Mouse (Mus musculus): ENCODE results near the gene Notch1.

Gene Notch1

DNA sequence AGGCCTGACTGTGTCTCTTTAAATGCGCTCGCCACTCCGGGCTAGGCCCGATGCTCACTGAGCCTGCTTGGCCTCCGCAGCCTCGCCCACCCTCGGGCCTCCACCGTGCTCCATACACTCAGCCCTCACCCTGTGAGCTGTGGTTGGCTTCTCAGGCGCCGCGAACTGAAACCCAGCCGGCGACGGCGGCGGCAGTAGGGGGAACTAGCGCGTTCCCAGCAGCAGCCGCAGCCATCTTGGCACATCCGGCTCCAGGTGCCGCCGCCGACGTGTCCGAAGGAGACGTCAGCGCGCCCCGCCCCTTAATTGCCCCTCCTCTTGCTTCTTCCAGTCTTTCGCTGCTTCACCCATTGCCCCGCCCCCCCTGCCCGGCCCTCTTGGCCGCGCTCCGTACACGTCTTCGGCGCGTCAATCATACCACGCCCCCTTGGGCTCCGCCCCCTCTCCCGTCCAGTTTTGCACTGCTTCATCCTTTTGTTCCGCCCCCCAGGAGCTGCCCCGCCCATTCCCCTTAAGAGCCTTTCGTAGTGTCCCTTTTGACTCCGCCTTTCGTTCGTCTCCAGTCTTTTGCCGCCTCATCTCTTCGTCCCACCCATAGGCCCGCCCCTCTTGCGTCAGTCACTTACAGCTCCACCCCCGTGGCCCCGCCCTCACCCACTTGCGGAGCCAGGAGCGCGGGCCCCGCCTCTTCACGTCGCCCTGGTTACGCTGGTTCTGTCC, 71.4 kb downstream of the Notch1 start, which contains the start of gene Sec16a:
Gene Sec16a (minus strand): TSS at position 271 of the 720 bp plus-strand sequence.
- DNase-seq (ENCODE audit: low read depth), result peak; percentile 100

DNA sequence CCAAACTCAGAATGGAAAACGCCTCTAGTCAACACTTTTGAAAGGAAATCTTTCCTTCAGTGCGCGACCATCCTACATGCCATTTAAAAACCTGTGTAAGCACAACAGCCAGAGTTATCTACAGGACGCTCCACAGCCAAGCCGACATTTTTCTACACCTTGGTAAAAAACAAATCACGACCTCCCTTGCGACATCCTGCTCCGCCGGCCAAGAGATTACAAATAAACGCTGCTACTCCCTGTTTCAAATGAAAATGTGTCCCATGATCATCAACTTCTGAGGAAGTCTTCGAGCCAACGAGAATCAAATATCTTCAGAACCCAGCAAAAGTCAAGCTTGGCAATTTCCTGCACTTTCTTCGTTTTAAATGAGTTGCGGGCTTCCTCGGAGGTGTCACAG, 72.1 kb downstream of the Notch1 start:
- peak; percentile 44 for DNase-seq (ENCODE audit: low read depth)

DNA sequence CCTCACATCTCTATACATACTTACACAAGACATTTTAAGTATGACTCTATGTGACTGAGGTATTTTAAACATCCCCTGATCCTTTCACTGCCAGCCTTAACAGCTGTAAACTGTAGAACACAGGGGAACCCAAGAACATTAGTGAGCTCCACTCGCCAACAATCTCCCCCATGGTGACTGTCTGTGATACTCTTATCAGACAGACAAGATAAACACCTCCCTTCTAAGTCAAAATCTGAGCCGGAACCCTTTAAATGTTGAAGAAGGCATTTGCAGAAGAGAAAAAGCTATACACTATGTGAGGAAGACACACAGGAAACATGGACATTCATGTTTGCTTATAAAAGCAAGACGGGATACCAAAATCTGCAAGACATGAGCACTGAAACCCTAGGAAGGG, 72.6 kb downstream of the Notch1 start:
- no peak for DNase-seq (ENCODE audit: low read depth)

DNA sequence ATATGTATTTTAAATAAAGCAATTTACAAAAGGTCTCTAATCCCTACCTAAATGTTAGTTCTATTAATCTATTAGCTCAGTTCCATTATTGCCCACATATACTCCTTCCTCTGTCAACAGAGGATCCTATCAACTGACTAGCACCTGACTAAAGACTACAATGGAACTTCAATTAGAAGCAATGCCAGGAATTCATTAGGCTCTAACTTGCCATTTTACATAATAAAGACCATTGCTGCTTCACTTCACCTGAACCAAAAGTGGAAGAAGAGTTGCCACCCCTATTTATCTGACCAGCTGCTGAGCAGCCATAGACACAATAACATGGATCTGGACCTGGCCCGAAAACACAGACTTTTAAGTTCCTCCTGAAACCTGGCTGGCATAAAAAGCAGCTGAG, 73.6 kb downstream of the Notch1 start:
- DNase-seq (ENCODE audit: low read depth), result no peak

DNA sequence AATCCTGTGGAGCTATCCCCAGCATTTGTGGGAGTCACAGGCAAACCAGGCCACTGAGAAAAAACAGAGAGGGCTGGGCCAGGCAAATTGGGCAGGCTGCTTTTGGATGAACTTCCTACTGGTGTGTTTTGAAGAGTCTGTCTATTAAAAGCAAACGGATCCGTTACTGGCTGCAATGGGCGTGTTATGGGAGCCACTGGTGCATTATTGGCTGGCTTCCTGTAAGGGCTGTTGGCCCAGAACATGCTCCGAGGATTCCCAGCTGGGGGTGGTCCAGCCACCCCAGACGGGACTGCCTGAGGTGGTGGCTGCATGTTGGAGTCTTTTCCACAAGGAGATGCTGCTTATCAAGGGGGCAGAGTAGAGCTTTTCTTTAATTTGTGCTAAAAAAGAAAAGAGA, 74.8 kb downstream of the Notch1 start:
- no peak for DNase-seq (ENCODE audit: low read depth)

DNA sequence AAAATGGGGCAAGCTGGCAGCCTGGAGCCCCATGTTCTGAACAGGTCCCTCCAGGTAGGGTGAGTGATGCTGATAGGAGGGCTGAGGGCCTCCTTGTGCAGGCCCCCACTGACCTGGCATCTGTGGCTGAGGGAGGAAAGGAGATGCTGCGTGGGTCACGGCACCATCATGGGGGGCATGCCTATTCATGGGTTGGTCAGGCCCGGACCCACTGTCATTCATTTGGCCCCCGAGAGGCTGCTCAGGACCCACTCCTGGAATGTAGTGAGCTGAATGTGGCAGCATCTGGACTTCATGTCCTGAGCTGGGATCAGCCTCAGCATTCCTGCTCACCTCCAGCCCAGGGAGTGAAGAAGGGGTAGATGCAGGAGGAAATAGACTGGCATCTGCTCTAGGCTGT, 75.2 kb downstream of the Notch1 start:
- no peak for DNase-seq (ENCODE audit: low read depth)

DNA sequence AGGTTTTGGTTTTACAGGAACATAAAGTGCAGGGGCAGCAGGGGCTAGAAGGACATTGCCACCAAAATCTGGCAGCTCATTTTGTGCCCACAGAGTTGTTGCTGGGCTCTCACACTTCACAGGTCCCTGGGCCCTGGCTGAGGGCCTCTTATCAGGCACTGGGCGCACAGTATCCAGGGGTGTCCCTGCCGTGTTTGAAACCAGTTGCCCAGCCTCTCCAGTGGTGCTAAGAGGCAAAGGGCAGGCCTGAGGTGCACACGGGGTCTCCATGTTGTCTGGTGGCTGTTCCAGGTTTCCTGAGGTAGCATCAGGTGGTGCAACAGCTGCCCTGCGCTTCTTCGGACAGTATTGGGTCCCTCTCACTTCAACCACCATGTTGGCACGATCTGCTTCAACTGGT, 76.8 kb downstream of the Notch1 start:
- DNase-seq (ENCODE audit: low read depth), result no peak

DNA sequence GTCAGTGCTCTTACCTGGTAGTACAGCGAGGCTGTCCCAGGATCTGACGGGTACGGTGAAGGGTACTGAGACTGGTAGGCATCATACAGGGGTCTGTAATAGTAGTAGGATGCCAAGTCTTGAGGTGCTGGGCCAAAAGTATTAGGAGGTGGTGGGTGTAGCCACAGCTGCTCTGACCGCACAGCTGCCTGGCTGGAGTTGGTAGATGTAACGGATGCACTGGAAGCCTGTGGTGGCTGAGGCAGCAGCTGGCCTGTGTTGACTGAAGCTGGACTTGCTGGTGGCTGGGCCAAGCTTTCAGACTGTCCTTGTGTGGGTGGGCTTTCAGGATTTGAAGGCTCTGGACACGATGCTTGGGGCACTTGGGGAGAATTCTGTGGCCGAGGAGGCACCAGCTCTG, 78.1 kb downstream of the Notch1 start:
- no peak for DNase-seq (ENCODE audit: low read depth)

DNA sequence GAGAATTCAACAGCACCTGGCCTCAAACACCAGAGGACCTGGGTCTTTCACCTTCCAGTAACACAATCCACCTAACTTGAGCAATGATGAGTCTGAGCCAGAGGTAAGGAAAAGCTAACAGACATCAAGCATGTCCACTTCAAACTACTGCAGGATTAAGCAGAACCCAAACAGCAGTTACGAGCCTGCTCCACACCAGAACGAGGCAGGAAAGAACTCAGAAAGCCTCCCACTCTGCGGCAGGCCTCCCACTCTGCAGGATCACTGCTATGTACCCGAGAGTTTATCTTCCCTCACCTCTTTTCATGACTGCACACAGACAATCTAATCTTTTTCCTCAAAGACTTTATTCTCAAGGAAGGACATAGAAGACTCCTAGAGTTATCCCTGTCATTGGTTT, 79.2 kb downstream of the Notch1 start:
- DNase-seq (ENCODE audit: low read depth), result no peak

DNA sequence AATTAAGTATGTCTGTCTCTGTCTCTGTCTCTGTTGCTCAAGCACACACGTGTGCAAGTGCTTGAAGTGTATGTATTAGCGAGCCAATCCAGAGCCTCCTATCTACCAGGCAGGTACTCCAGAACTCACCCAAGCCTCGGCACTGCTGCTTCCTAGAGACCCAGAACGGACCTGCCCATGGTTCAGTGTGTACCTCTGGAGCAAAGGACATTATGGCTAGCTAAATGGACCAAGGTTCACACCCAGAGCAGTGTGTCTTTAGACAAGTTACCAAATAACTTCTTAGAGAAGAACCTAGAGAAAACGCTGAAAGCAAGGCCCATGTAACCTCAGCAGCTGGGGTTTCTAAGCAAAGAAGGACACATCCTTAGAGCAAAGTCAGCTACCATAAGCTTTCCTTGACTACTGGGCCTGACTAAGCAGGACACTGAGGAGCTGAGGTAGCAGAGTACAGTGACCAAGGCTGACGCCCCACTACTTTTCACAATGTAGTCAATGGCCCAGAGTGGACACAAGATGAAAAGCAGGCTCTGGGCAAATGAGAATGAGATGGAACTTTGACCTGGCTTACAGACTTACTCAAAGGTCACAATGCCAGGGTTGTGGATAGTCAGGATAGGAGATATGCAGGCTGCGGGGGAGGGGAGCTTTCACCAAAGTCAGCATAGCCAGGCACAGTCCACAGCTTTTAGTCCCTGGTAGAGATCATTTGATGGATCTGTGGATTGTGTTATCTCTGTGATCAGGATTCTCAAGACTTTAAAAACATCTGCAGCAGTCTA, 81.5 kb downstream of the Notch1 start:
- no peak for DNase-seq (ENCODE audit: low read depth)

DNA sequence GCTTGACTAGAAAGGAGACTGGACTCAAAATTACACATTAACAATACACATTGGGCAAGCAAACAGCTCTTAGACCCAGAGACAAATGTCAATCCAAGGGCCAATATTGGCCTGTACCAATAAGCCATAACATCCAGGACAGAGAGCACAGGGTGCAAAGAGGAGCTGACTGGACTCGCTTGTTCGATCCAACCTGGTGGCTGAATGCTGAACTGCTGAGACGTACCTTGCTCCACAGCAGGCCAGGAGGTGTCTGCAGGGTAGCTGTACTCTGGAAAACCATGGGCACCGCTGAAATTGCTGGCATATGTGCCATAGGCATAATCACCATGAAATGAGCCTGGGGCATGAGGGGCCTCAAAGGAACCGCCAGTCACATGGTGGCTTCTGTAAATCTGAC, 86.6 kb downstream of the Notch1 start:
- no peak for DNase-seq (ENCODE audit: low read depth)

DNA sequence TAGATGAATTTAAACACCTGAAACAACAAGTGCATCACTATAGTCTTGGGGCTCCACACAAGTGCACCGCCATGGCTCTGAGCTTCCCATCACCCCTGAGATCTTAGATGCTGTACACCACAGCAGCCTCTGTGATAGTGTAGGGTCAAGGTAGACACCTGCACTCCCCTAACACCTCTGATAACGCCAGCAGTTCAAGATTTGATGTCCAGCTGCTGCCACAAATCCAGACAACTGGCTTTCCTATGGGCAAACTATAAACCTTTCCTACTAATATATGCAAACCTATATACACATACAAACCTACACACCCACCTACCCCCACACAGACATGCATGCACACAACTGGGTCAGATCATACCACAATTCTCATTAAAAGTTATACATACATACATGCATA, 91.9 kb downstream of the Notch1 start:
- DNase-seq (ENCODE audit: low read depth), result no peak

DNA sequence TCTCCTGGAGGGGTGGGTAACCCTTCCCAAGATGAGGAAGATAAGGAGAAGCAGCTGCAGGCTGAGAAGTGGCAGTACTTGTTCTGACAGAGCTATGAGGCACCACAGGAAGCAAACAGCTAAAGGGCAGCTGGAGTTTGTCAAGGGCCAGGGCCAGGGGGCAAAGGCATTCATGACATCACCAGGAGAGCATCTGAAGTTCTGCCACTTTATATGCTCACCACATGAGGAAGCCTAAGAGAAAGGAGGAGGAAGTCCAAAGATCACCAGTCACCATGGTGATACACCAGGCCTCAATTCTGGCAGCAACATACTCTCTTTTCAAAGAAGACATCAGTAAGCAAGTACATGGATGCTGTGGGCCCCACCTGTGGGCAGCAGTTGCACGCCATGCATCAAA, 93.4 kb downstream of the Notch1 start:
- DNase-seq (ENCODE audit: low read depth), result no peak

DNA sequence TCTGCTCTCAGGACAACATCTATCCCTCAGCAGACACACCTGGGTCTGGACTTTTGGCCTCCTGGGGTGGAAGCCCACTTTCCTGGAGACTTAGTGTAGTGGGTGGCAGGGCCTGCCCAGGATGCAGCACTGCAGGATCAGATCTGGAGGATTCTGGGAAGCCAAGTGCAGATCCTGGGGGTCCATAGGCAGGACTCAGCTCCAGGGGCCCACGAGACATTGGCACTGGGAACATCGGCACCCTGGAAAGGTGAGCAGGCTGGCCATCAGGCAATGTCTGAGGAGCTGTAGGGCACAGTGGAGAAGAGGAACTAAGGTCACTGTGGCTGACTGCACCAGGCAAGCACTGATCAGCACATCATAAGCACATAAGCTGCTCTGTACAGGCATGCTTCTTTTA, 94.5 kb downstream of the Notch1 start:
- DNase-seq (ENCODE audit: low read depth), result no peak

DNA sequence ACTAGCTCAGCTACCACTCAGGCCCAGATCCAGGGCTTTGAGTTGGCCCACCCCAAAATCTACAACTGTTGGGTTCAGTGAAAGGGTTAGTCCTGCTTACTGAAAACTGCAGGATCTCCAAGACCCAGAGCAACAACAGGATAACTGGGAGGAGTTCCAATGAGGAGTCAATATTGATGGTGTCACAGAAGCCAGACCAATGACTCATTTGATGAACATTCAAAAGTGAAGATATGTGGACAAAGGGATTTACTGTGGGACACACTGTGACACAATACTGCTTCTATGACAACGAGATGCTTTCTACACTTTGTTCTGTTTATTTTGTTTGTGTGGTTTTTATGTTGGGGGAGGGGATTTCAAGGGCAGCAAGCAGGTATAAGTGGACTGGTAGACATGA, 98.3 kb downstream of the Notch1 start:
- DNase-seq (ENCODE audit: low read depth), result peak; percentile 67

DNA sequence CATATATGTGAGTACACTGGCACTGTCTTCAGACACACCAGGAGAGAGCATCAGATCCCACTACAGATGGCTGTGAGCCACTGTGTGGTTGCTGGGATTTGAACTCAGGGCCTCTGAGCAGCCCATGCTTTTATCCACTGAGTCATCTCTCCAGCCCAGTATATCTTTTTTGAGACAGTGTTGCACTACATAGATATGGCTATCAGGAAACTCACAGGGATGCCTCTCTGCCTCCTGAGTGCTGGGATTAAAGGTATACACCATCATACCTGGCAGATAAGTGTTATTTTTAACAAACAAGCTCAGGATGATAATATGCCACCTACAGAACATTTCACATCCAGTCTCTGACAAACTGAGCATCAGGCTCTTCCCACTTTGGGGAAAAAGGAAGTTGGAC, 99.4 kb downstream of the Notch1 start:
- no peak for DNase-seq (ENCODE audit: low read depth)

DNA sequence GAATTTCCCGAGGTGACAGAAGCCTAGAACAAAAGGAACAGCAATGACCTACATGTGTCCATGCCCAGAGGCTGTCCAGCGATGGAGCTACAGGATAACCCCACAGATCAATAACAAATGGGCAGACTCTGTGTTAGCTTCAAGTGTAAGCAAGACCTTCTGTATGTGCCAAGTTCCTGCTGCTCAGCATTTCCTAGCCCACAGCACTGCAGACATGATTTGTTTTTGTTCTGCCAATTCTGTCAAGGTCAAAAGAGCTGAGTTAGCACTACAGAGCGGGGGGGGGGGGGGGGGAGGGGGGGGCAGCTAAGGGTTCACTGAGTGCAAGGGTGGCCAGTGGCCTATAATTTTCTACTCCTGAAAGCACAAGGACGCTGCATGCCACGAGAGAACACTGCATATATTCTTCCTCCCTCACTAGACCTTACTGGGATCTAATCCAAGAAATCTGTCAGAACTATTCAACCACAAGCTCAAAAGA, 105.5 kb downstream of the Notch1 start:
- peak; percentile 79 for DNase-seq (ENCODE audit: low read depth)

DNA sequence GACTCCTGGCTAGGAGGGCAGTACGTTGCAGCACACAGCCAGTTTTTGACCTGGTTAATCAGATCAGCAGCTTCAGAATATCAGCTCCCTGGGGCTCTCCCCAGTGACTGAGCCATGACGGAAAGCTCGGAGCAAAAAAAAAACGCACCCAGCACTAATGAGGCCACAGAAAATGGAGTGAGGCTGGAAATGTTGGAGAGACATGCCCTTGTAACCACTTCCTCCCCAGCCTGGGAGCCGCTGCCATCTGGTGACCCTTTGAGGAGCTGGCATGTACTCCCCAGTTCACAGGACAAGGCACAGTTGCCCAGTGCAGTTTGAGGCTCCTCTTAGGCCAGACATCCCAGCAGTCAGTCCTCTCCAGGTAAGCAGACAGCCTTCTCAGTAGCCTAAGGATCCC, 106.4 kb downstream of the Notch1 start:
- no peak for DNase-seq (ENCODE audit: low read depth)

DNA sequence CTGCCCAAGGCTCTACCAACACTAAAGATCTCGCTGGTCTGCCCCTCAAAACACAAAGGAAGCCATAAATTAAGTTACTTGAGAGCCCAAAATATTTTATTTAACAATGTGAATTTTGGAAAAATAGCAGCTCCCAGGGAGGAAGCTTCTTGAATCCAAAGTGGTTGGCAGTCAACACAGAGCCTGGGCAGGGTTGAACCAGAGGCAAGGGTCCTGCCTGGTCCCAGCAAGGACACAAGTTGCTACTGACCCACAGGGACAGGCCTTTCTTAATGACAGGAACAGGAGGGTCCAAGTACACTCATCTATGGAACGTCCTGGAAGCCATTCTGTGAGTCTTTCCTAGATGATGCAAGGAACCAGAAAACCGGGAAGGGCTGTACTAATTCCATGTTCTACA, 107.1 kb downstream of the Notch1 start:
- DNase-seq (ENCODE audit: low read depth), result no peak

DNA sequence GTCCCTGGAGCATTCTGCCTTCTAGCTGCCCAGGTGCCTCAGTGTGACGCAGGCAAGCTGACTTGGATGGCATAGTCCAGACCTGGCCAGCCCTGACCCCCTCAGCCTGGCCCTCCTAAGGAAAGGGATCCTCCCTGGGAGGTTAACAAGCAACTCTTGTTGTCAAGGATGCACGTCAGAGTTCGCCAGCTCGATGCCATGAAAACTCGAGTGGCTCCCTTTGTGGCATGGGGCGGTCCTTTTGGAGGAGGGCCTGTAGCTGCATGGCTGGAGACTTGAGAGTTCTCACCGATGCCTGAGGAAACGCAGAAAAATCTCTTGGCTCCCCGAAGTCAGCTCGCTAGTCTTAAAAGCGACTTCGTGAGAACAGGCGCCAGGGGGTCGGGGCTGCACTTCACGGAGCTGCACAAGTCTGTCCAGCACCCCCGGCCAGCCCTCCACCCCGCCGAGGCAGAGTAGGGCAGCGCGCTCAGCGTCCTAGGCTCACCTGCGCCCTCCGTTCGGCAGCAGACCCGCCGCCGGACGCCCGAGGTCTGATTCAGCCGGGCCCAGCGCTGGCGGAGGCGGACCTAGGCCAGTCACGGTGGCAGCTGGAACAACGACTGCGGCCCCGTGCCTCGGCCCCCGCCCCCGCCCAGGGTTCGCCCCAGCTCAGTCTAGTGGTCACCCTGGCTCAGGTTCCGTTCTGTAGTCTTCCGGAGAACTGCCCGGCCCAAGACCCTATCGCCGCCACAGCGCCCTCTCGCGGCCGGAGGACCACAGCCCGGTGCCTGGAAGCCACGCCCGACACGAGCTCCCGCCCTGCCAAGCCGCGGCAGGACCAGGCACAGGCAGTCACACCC, 107.7 kb downstream of the Notch1 start, which contains the start of gene Inpp5e:
Gene Inpp5e (minus strand): TSS at position 689 of the 842 bp plus-strand sequence.
- peak; percentile 97 for DNase-seq (ENCODE audit: low read depth)
